Mouse (Mus musculus) cerebellum, postnatal 36 days (tissue): ENCODE measurements at regions not wholly inside any gene's neighbourhood (a gene's known extent, or its start where the extent isn't known, plus 50 kb on each side); places are given as distances from the start of the nearest gene placed in this dataset.
"Not testable (repeated sequence)": the region's sequence is repeated elsewhere in the genome, so short reads cannot be mapped to it uniquely, and the experiment has no call there.

ENCODE experiments used
- DNase-seq, 2 experiments: peaks; one replicate each; pipeline ENCODE4 v3.0.0; 2021 to 2022; ENCODE audit warnings: mixed read lengths in 2 of 2

GRCm38 (mm10) chr3:113105979-113106378, 152.7 kb downstream of the Amy2a5 start:
- no peak for DNase-seq

- DNase-seq = not testable (repeated sequence)
Measured at GRCm38 (mm10) chr3:113090850-113091249, 167.8 kb downstream of the Amy2a5 start.

- DNase-seq = peak; percentile 22 to 23
Measured at GRCm38 (mm10) chr3:113080704-113081103, 177.9 kb downstream of the Amy2a5 start.
